In the genomic region with DNA sequence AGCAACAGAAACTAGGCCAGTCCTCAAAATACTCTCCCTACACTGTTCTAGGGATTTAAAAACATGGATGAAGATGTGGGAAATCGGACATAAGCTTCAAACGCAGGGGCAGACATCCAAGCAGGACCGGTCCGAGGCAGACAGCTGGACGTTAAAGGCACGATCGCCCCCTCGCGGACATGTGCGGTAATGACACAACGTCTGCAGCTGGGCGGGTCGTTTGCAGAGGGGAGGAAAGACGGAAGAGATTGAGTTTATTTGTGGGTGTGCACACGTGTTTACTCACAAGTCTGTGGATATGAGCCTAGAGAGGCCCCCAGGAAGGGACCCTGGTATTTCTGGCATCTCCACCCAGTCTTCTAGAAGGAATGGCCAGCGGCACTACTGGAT, we compare ENCODE assay signal across 8 mouse cellular contexts. TPM values are rescaled to one million over a fixed set of nuclear protein-coding genes. Genes with fewer than 3 reads are reported as not detected.
DNase-seq lines count a peak whose midpoint lies in the region; ATAC-seq lines count a peak whose summit lies in the region.

No protein-coding gene starts in this region.

- peak overlapping the region; percentile 25; the same call in 1 of the 2 replicates for H3K4me2 ChIP-seq in hindbrain, embryonic 15.5 days

- peak; percentile 91 for DNase-seq in NIH3T3 (ENCODE audit: low read depth)
- peak; percentile 74 for DNase-seq in cerebellum, adult 9-11 months
- peak; percentile 65 to 82 for DNase-seq in frontal cortex, postnatal 10 days (ENCODE audit: low spot score in 2 of 2)
- DNase-seq in layer of hippocampus, postnatal 25 days (ENCODE audit: extremely low spot score in 1 of 2, low spot score in 1 of 2), result peak; percentile 81 to 95
- peak; percentile 91 for DNase-seq in lung, postnatal 36 days
- peak; percentile 91 for DNase-seq in retina, embryonic 14.5 days (ENCODE audit: low spot score)
- DNase-seq in thymus, postnatal 4 days, result peak; percentile 91

- no peaks in the 10 kb centered on the region for H3K27me3 ChIP-seq in hindbrain, embryonic 15.5 days

- H3K4me3 ChIP-seq in hindbrain, embryonic 15.5 days, result no peak overlapping the region

- WGBS in hindbrain, embryonic 15.5 days, result 7% methylated on average over 16 of the region's 16 CpGs

- no peak overlapping the region for H3K27ac ChIP-seq in hindbrain, embryonic 15.5 days (replicated peaks)

- no peak; the same call in 1 of the 2 replicates for ATAC-seq in hindbrain, embryonic 15.5 days (ENCODE audit: low FRiP score, low read depth)

- H3K4me1 ChIP-seq in hindbrain, embryonic 15.5 days (replicated peaks), result 0 out of 2 replicates have a peak, but pooled peaks cover 5% of the 10 kb centered on the region

- H3K9ac ChIP-seq in hindbrain, embryonic 15.5 days, result 0 out of 2 replicates have a peak overlapping the region, but pooled peaks have one; percentile 7

- H3K9me3 ChIP-seq in hindbrain, embryonic 15.5 days, result no peaks in the 10 kb centered on the region

- H3K36me3 ChIP-seq in hindbrain, embryonic 15.5 days, result no peaks in the 10 kb centered on the region

RNA-seq across cellular contexts. Expression of a gene that starts 23.7 kb away (rescaled TPM):
- 3.5 and 4.6 TPM in 2 replicates for polyA plus RNA-seq in hindbrain, embryonic 15.5 days (2015; fragmentation: Nextera tagmentation; extraction: Ambion mirVana)
- total RNA-seq in layer of hippocampus, postnatal 25 days (2021), result 1 to 10 TPM; 5.7 TPM

RNA-seq across cellular contexts. Expression of a gene that starts 55.9 kb away (rescaled TPM):
- 1.7 and 1.8 TPM in 2 replicates for polyA plus RNA-seq in hindbrain, embryonic 15.5 days (2015; fragmentation: Nextera tagmentation; extraction: Ambion mirVana)
- total RNA-seq in layer of hippocampus, postnatal 25 days (2021), result 1 to 10 TPM; 3.3 to 3.5 TPM
